Mouse (Mus musculus) forebrain, embryonic 11.5 days (tissue): Measurements from ENCODE around the gene 2410004P03Rik. TPM values are rescaled to one million over a fixed set of nuclear protein-coding genes. Genes with fewer than 3 reads are reported as not detected.

Experiments
- ATAC-seq: fragments of 200-750 bp; cut with Nextera tagmentation; replicated peaks from 2 replicates; pipeline ENCODE4 v1.8.0; 2017; ENCODE audit warnings: moderate TSS enrichment; ENCODE audit not compliant: low FRiP score
- DNase-seq: peaks from one replicate; pipeline ENCODE4 v3.0.0-alpha.2; 2017; ENCODE audit warnings: low spot score
- H3K27ac ChIP-seq: fragments of 300-500 bp; sonication (generic); 2 replicates; pipeline ENCODE4 v1.5.1; 2014; ENCODE audit warnings: low read depth, low read length
- H3K27me3 ChIP-seq: fragments of 300-500 bp; sonication (generic); 2 replicates; pipeline ENCODE4 v1.6.1; 2014; ENCODE audit warnings: mild to moderate bottlenecking, low read length, mixed read lengths; ENCODE audit not compliant: control insufficient read depth, insufficient read depth
- H3K36me3 ChIP-seq: fragments of 300-500 bp; sonication (generic); 2 replicates; pipeline ENCODE4 v1.6.1; 2014; ENCODE audit warnings: mild to moderate bottlenecking, low read length, moderate library complexity, mixed read lengths; ENCODE audit not compliant: control insufficient read depth, insufficient read depth
- H3K4me1 ChIP-seq: fragments of 300-500 bp; sonication (generic); replicated peaks from 2 replicates; pipeline ENCODE4 v1.6.1; 2014; ENCODE audit warnings: low read length, mixed read lengths; ENCODE audit not compliant: control insufficient read depth, insufficient read depth
- H3K4me2 ChIP-seq: fragments of 300-500 bp; sonication (generic); 2 replicates; pipeline ENCODE4 v1.6.1; 2014; ENCODE audit warnings: low read depth, mild to moderate bottlenecking, low read length, moderate library complexity, mixed read lengths; ENCODE audit not compliant: severe bottlenecking
- H3K4me3 ChIP-seq: fragments of 300-500 bp; sonication (generic); 2 replicates; pipeline ENCODE4 v1.5.1; 2014; ENCODE audit warnings: low read depth, low read length
- H3K9ac ChIP-seq: fragments of 300-500 bp; sonication (generic); 2 replicates; pipeline ENCODE4 v1.6.1; 2014; ENCODE audit warnings: low read length
- H3K9me3 ChIP-seq: fragments of 300-500 bp; sonication (generic); 2 replicates; pipeline ENCODE4 v1.6.1; 2016; ENCODE audit warnings: low read length, mixed read lengths; ENCODE audit not compliant: control insufficient read depth
- WGBS: fragments of 180-500 bp; shearing (Covaris S2); extraction: QIAGEN DNeasy Blood & Tissue Kit; methylation state at CpG from one replicate; pipeline ENCODE4 v1.1.7; 2014; 5-methylcytosine and 5-hydroxymethylcytosine counted together
- polyA plus RNA-seq: library from polyadenylated mRNA; unstranded; fragments of >200 nt; fragmentation: Nextera tagmentation; extraction: Ambion mirVana; gene quantifications from 2 replicates; pipeline ENCODE4 v1.2.1, GENCODE M21; 2014

The 2410004P03Rik gene
- polyA plus RNA-seq, 1 experiment from 2014 or later = 0.32 TPM

GRCm38 (mm10) chr12:16994291-16994690, 17.2 kb downstream of the 2410004P03Rik start:
- Histone ChIP-seq H3K27ac (no peak overlapping the region), H3K9me3 (no peaks in the 10 kb centered on the region), H3K27me3 (peaks cover 4% of the 10 kb centered on the region), H3K9ac (no peak overlapping the region), H3K4me1 (no peaks in the 10 kb centered on the region), H3K4me2 (no peak overlapping the region), H3K4me3 (no peak overlapping the region), H3K36me3 (no peaks in the 10 kb centered on the region)
- no peak for DNase-seq
- WGBS = 87% methylated on average over 2 of the region's 2 CpGs
- ATAC-seq = no peak

GRCm38 (mm10) chr12:16992355-16992754, 19.2 kb downstream of the 2410004P03Rik start:
- Histone ChIP-seq H3K9ac (no peak overlapping the region), H3K27me3 (no peaks in the 10 kb centered on the region), H3K4me2 (no peak overlapping the region), H3K36me3 (no peaks in the 10 kb centered on the region), H3K4me3 (no peak overlapping the region), H3K27ac (no peak overlapping the region), H3K9me3 (no peaks in the 10 kb centered on the region), H3K4me1 (no peaks in the 10 kb centered on the region)
- DNase-seq = no peak
- no peak for ATAC-seq
- 91% methylated on average over 2 of the region's 2 CpGs for WGBS

GRCm38 (mm10) chr12:16991376-16991775, 20.2 kb downstream of the 2410004P03Rik start:
- DNase-seq = no peak
- WGBS = 63% methylated on average over 2 of the region's 2 CpGs
- Histone ChIP-seq H3K27ac (no peak overlapping the region), H3K9me3 (no peaks in the 10 kb centered on the region), H3K9ac (no peak overlapping the region), H3K36me3 (no peaks in the 10 kb centered on the region), H3K27me3 (no peaks in the 10 kb centered on the region), H3K4me1 (no peaks in the 10 kb centered on the region), H3K4me3 (no peak overlapping the region), H3K4me2 (no peak overlapping the region)
- ATAC-seq = no peak

GRCm38 (mm10) chr12:16985778-16986177, 25.7 kb downstream of the 2410004P03Rik start:
- no peaks in the 10 kb centered on the region for H3K36me3 ChIP-seq
- H3K4me3 ChIP-seq = no peak overlapping the region
- no peaks in the 10 kb centered on the region for H3K27me3 ChIP-seq
- H3K9me3 ChIP-seq = no peaks in the 10 kb centered on the region
- 83% methylated on average over 1 of the region's 1 CpGs for WGBS
- no peak for ATAC-seq
- no peak for DNase-seq
- no peak overlapping the region for H3K27ac ChIP-seq
- H3K4me1 ChIP-seq = no peaks in the 10 kb centered on the region
- no peak overlapping the region for H3K4me2 ChIP-seq
- H3K9ac ChIP-seq = no peak overlapping the region

- Histone ChIP-seq H3K36me3 (peaks cover 2% of the 10 kb centered on the region; the same call in 1 of the 2 replicates), H3K27me3 (no peaks in the 10 kb centered on the region), H3K9ac (no peak overlapping the region), H3K4me2 (no peak overlapping the region), H3K27ac (no peak overlapping the region), H3K4me3 (no peak overlapping the region), H3K4me1 (no peaks in the 10 kb centered on the region), H3K9me3 (no peaks in the 10 kb centered on the region)
- ATAC-seq (no peak), DNase-seq (no peak)
These were observed 34.4 kb downstream of the 2410004P03Rik start for GRCm38 (mm10) chr12:16977120-16977519.

GRCm38 (mm10) chr12:16966811-16967210, 44.7 kb downstream of the 2410004P03Rik start:
- no peaks in the 10 kb centered on the region; the same call in 1 of the 2 replicates for H3K36me3 ChIP-seq

GRCm38 (mm10) chr12:16963354-16963753, 48.2 kb downstream of the 2410004P03Rik start:
- peaks cover 9% of the 10 kb centered on the region; the same call in 1 of the 2 replicates for H3K36me3 ChIP-seq
- DNase-seq (no peak), ATAC-seq (no peak)
- no peaks in the 10 kb centered on the region for H3K27me3 ChIP-seq
- no peaks in the 10 kb centered on the region for H3K9me3 ChIP-seq
- H3K4me1 ChIP-seq = no peaks in the 10 kb centered on the region
- no peak overlapping the region for H3K9ac ChIP-seq
- no peak overlapping the region for H3K27ac ChIP-seq
- 66% methylated on average over 2 of the region's 2 CpGs for WGBS
- no peak overlapping the region for H3K4me3 ChIP-seq
- no peak overlapping the region for H3K4me2 ChIP-seq

More at GRCm38 (mm10) chr12:16966811-16967210, 44.7 kb downstream of the 2410004P03Rik start:
- ATAC-seq = no peak
- Histone ChIP-seq H3K4me3 (no peak overlapping the region), H3K9ac (no peak overlapping the region), H3K27ac (no peak overlapping the region), H3K4me2 (no peak overlapping the region), H3K4me1 (no peaks in the 10 kb centered on the region), H3K9me3 (no peaks in the 10 kb centered on the region), H3K27me3 (no peaks in the 10 kb centered on the region)
- WGBS = 96% methylated on average over 2 of the region's 2 CpGs
- no peak for DNase-seq

- Histone ChIP-seq H3K27ac (no peak overlapping the region), H3K4me1 (no peaks in the 10 kb centered on the region), H3K4me2 (no peak overlapping the region), H3K4me3 (no peak overlapping the region), H3K27me3 (no peaks in the 10 kb centered on the region), H3K9ac (no peak overlapping the region), H3K36me3 (peaks cover 10% of the 10 kb centered on the region; the same call in 1 of the 2 replicates), H3K9me3 (no peaks in the 10 kb centered on the region)
- ATAC-seq = no peak
- 75% methylated on average over 1 of the region's 1 CpGs for WGBS
- no peak for DNase-seq
These were observed 52.7 kb downstream of the 2410004P03Rik start for GRCm38 (mm10) chr12:16958851-16959250.
